Mouse (Mus musculus) 416B (cell line): ENCODE results near the gene Dicer1.
"Not testable (repeated sequence)": the region's sequence is repeated elsewhere in the genome, so short reads cannot be mapped to it uniquely, and the experiment has no call there.

ENCODE experiments used
- DNase-seq: peaks from one replicate; pipeline ENCODE4 v3.0.0; 2011; ENCODE audit warnings: low read depth

Gene Dicer1

DNA sequence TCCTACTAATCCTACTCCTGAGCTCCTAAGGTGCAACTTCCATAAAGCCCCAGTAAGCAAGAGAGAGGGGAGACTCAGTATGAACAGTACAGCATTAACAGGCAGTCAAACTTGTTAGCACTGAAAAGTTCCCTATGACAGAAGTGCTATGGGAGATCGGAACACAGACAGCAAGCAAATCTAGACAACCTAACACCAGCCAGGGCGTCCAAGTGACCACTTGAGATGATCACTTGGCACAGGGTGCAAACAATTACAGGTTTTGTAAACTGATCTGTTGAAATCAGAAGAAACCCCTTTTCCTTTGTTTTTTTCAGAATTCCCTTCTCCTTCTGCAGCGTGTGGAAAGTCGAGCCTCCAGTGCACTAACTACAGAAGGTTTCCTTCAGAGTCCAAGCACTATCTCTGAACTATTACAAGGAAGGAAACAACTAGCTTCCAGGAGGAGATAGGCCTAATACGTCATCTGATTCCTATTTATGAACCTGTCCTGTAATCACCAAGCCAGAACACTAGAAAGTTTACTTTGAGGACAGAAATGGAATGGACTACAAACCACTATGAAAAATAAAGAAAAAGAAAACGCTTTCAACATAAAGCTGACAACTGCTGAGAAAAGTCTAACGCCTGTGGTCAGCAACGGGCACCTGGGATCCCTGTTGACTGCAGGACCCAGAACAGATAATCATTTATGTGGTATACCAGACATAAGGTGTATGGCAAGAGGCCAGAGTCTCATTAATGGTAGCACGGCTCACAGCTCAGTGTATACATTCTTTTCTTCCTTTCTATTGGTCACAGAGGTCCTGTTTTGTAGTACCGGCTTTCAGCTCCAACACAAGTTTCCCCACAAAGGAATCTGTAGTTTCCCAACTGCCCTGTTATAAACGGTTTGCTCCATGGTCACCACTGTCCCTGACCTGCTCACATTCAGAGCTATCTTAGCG, 10.6 kb downstream of the Dicer1 start:
- no peak for DNase-seq

DNA sequence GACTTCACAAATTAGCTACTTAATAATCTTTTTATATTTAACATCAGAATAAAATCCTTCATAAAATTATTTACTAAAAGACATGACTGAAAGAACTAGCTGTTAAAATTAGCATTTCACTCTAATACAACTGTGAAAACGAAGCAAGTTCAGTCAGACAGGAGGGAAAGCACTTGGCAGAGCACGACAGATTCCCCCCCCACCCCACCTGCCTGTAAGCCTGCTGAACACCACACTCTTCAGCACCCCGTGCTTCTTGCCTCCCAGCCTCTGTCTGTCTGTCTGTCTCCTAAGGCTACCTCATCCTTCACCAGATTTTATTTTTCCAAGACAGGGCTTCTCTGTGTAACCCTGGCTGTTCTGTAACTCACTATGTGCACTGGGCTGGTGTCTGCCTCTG, 12.8 kb downstream of the Dicer1 start:
- no peak for DNase-seq

DNA sequence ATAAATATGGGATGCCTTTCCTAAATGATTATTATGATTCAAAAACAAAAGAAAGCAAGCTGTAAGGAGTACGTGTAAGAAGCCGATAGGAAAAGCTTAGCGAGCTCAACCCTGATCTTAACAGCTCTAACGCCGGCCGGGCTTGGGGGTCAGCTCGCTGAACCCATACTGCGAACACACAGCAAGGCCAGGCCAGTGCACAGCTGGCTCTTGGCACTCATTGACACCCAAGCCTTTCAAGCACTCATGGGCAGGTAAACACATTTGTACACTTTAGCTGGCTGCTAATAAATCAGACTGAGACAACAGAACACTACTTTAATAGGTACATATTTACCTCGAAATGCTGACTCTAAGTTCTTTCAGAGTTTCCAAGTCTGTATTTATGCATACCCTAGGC, 13.3 kb downstream of the Dicer1 start:
- DNase-seq = no peak

DNA sequence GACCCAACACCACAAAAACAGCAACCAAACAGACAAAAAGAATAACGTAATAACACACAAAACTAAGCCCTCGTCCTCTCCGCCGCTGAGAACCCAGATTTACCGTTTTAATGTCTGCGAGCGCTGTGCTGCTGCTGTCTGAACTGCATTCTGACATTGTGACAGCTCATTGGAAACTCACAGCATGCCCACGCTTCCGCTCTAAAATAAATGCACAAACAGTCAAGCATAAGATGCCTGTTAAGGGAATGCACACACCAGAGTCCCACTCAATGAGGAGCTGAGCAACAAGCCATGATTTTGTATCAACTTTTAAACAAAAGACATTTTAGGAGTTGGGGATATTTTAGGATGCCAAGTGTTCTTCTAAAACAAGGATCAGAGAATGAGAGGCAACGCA, 14.1 kb downstream of the Dicer1 start:
- no peak for DNase-seq

DNA sequence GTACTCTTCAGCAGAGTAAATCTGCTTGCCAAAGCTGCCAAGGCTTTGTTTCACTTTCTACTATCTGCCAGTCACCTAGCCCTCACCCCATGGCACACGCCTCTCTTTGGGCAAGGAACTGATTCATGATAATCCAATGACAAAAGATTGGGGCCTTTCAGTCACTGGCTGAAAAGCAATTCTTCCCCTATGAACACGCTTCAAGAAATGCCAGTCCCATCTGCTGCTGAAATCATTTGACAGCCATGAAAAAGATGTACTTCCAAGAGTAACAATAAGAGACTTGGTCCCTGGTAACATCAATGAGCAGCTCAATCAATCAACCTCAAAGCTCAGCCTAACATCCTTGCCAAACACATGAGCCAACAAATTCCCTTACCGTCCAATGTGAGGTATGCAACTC, 15.8 kb downstream of the Dicer1 start:
- no peak for DNase-seq

DNA sequence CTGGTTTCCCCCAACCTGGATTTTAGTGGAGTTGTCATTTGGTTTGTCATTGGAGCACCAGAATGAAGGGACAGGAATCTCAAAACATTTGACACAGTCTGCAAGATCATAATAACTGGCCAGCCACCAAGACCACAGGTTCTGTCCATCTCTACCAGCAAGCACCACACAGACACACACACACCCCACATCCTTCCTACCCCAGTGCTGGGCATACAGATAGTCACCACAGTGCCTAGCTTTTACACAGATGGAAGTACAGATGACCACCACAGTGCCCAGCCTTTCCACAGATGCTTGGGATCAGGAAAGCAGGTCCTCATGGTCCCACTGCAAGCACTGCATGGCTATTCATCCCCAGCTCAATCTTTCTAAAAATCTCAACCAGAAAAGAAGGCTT, 18.6 kb downstream of the Dicer1 start:
- peak; percentile 95 for DNase-seq

DNA sequence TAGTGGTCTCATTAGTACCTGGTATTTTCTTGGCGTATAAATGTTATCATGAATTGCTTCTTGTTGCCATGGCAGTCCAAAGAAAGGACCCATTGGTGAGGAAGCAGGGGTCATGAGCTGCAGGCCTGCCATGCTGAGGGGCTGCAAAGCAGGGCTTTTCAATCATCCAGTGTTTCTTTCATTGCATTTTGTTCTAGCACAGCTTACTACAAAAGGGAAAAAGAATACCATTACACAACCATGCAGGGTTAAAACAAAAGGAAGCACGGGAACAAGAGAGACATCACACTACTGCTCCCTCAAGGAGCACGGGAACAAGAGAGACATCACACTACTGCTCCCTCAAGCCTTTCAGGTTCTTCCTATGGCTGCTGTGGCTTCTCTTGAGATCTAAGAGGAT, 20.0 kb downstream of the Dicer1 start:
- DNase-seq = no peak

DNA sequence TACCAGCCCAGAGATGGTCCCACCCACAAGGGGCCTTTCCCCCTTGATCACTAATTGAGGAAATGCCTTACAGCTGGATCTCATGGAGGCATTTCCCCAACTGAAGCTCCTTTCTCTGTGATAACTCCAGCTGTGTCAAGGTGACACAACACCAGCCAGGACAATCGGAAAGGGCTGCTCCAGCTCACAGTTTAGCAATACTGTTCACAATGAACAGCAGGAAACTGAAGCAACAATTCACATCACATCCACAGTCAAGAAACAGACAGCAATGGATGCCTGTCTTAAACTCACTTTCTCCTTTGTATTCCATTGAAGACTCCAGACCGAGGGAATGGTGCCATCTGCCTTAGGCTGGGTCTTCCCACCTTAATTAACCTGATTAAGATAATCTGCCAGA, 25.3 kb downstream of the Dicer1 start:
- not testable (repeated sequence) for DNase-seq

DNA sequence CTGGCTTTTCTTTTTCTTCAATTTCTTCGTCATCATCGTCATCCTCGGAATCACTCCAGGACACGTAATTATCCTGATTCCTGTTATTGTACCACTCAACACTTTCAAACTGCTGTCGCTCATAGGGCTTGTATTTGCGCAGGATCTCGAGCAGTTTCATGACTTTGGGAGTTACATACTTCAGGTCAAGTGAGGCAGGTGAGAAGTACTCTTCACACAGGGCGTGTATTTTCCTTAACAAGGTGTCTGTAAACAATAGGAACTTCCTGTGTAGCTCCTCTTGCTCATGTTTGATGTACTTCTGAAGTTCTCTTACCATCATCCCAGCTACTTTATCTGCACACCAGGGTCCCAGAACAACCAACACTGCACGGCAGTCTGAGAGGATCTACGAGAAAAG, 29.7 kb downstream of the Dicer1 start:
- DNase-seq = no peak

DNA sequence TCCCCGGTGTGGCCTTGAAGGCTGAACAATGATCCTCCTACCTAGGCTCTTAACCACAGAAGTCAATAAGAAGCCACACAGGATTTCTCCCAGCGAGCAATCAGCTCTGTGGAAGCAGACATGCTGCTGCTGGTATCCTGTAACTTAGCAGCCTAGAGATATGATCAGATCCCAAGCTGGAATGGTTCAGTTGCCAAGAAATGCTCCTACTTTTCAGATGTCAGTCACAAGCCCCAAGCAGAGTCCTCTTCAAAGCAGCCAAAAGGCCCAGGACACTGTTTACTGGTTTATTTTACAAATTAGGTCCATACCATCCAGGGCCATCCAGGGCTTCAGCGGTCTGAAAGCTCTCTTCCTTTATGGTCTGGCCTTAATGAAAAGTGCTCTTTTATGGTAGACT, 30.7 kb downstream of the Dicer1 start:
- DNase-seq = no peak

DNA sequence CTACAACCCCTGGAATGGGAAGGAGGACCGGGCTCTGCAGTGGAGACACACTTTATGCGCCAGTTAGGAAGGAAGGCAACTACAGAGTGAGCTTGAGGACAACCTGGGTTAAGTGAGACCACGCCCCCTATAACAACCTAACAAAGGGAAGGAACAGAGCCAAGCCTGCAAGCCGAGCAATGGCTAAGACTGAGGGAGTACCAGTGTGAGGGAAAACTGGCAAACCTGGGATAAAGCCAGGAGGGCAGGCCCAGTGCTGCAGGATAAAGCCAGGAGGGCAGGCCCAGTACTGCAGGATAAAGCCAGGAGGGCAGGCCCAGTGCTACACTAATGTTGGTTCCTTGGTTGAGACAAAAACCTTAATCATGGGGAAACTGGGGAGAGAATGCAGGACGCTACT, 32.8 kb downstream of the Dicer1 start:
- DNase-seq = no peak

DNA sequence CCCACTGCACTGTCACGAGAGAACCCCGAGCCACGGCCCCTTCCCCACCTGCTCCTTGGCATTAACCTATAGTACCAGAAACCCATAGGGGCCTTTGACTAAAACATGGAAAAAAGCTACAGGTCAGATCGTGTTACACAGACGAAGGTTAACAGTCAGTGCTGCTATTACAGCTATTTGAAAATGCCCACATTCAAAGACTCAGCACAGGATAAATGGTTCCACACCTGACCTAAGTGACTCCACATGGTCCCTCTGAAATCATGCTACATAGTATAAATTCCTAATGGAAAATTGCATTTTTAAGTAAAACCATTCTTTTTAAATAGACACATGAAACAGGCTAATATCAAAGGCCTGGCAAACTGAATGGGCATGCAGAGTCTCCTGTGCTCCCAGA, 35.3 kb downstream of the Dicer1 start:
- DNase-seq = no peak

DNA sequence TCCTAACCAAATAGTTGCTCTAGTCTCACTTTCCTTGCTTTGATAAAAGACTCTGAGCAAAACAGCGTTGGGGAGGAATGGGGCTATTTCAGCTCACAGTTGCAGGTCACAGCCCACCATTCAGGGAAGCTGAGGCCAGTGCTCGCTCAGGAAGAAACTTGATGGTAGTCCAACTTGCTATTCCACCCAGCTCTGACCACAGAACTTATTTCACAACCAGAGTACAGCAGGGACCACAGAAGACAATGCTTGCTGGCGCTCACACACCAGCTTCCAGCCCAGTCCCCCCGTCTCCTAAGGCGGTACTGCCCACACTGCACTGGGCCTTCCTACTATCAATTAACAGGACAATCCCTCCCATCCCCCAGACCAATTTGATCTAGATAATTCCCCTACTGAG, 36.3 kb downstream of the Dicer1 start:
- peak; percentile 69 for DNase-seq

DNA sequence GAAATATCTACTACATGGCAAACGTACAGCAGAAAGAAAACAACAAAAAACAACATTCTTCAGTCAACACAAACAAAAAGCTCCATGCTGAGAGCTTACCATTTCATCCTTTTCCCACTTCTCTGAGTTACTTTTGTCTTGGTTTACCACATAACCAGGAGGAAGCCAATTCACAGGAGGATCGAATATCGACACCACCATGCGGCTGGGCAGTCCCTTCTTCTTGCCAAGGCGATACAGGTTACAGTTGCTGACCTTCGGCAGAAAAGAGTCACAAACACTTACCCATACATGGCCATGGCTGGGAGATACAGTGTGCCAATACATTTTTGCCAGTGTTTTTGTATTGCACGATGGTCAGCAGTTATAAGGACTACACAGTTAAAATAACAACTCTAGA, 51.5 kb downstream of the Dicer1 start:
- DNase-seq = no peak

DNA sequence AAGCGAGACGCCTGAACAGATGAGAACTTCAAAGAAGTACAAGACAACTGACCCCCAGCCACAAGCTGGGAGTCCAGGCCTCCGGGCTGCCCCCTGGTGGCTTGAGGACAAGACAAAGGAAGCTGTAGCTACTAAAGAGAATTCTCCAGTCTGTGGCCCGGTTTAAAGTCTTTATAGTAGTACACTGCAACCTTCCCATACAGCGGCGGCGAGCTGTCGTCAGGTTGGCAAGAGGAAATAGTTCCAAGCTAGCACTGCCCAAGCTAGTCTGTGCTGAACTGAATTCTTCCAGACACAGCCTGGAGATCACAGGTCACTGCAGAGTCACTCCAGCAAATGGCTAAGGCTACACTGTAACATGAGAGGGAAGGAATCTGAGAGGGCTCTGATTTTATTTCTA, 52.0 kb downstream of the Dicer1 start:
- peak; percentile 22 for DNase-seq

DNA sequence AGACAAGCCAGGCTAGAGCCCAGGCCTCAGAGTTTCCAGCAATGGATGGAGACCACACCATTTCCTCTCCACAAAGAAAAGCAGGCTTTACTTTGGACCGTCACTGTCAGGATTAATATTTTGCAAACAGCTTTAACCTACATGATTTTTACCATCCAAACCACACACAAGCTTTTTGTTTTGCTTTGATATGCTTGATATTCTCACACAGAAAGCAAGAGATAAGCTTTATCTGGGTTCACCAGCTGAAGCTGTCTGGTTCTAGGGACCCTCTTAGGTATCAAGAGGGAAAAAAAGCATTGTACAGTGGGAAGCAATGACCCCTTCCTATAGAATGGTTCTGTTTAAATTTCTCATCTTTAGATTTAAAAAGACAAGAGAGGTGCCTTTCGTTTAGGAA, 56.2 kb downstream of the Dicer1 start:
- no peak for DNase-seq

DNA sequence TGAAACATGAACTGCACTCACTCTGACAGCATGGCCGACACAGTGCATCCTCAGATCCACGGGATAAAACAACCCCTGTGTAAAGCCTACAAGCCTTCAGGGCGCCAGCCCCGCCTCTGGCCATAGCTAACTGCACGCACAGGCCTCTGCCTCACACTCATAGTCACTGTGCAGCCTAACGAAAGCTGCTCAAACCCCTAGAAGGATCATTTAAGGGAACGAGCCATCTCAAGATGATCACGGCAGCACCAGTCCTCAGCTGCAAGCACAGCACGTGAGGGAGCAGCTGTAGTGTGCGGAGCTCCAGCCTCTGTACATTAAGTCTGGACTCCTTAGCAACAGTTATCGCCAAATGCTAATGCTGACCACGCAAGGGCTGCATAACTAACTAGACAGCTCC, 58.9 kb downstream of the Dicer1 start:
- DNase-seq = no peak

DNA sequence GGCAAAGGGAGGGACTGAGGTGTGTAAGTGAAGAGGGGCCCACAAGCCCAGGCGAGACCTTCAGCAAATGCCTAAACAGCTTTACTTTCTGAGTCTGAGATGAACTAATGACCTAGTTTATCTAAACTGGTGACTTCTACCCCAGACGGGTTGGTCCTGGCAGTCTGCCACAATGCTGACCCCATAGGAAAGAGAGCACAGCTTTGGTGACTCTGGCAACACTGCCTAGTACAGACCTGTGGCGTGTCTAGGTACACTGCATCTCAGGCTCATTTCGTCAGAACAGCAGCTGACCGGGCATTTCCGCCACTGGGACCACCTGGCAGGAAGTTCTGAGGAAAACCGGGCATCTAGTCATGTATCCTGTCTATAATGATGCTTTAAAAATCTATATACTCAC, 61.3 kb downstream of the Dicer1 start:
- peak; percentile 11 for DNase-seq

DNA sequence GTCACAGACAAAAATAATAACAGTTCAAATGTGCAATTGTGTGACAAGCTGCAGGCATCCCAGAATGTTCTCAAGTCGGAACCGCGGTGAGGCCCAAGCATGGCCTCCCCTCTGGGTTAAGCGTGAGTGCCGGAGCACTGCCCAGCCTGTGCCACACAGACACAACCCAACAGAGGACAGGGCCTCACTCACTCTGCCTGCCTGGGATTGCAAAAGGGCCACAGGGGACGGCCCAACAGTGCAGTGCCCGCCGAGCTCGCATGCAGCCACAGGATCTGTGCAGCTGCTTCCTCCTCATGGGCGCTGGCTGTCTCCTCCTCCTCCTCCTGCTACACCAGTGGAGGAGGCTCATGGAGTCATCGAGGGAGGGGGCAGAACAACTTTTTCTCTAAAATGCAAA, 62.9 kb downstream of the Dicer1 start:
- DNase-seq = no peak

DNA sequence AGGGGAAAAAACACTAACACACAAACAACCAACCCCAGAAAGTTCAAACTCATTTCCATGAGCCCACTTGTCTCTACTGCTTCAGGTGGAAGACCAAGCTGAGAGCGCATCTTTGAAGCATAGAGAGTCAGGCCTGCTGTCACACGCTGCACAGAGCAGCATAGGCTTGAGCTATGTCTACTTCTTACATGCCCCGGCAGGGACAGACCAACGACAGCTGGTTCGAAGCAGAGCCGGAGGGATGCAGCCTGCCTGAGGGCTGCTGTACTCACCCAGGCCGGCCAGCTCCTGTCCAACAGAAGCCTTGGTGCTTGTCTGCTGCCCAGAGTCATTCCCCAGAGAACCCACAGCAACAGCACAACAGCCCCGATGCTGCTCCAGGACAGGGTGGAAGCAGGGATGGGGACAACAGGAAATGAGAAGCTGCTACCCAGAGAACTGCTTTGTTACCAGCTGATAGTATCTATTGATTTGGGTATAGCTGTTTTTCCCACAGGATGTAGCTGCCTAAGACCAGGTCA, 67.3 kb downstream of the Dicer1 start:
- no peak for DNase-seq

DNA sequence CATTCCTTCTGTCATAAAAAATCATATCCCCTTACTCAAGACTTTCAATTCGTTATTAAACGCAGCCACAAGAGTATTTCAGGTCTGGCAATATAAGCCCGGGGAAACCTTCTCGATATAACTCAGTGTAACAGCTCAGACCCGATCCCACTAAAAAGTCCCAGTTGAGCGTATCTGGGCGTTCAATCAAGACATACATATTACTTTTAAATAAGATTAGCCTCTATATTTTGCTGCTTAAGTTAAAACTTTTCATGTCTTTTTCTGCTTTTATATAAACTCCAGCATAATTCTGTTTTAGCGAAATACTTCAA, 72.0 kb downstream of the Dicer1 start:
- DNase-seq = no peak

DNA sequence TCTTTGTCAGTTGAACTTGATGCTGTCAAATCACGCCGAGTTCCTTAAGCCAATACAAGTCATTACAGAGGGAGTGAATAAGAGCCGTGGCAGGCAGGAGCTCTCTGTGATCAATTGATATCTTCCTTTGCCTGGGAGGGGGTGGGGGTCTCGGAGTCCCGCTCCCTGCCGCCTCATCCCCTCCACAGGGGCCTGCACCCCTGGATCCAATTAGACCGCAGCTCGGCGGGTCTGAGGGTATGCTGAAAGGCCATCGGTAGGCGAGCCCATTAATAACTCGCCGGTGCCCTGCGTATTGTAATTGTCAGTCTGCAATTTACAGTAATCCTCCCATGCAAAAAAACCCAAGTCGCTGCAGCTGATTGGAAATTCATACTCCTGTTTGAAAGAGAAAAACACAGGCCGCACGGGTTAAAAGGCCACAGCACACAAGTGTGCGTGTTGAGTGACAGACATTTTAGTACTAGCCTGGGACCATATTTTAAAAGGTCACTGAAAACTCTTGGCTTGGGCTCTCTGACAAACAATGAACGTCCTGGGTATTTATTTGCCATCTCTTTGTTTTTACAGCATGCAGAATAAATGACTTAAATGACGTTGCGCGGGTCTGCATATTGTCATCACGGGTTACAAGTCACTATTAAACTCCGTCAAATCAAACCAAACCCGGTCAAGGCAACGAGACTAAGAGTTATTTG, 72.5 kb downstream of the Dicer1 start:
- no peak for DNase-seq

DNA sequence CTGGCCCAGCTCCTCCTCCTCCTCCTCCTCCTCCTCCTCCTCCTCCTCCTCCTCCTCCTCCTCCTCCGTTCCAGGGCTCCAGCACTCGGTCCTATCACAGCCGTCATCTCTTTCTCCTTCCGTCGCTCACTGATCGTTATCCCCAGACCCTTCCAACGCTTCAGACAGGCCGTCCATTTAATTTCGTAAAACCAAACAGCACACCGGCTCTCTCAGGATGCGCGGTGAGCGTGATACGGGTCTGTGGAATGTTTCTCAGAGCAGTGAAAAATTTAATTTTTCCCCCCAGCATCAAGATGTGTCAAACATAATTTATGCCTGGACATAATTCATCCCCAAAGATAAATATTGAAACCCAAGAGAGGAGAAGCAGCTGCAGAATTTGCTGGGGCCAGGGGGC, 73.3 kb downstream of the Dicer1 start:
- no peak for DNase-seq
